Mouse (Mus musculus) kidney, postnatal 0 days (tissue): ENCODE data around the gene P2ry6. TPM values are rescaled to one million over a fixed set of nuclear protein-coding genes. Genes with fewer than 3 reads are reported as not detected.

Experiments used
- ATAC-seq: fragments of 200-750 bp; cut with Nextera tagmentation; replicated peaks from 2 replicates; pipeline ENCODE4 v1.8.0; 2017; ENCODE audit warnings: low read depth, moderate number of reproducible peaks, moderate TSS enrichment, moderate library complexity; ENCODE audit not compliant: low FRiP score
- DNase-seq: peaks from one replicate; pipeline ENCODE4 v3.0.0-alpha.2; 2016; ENCODE audit warnings: low spot score
- H3K27ac ChIP-seq: fragments of 300-500 bp; sonication (generic); 2 replicates; pipeline ENCODE4 v1.5.1; 2014; ENCODE audit warnings: mild to moderate bottlenecking
- H3K27me3 ChIP-seq: fragments of 300-500 bp; sonication (generic); 2 replicates; pipeline ENCODE4 v1.6.1; 2014; ENCODE audit warnings: low read length, mixed read lengths; ENCODE audit not compliant: insufficient read depth
- H3K36me3 ChIP-seq: fragments of 300-500 bp; sonication (generic); 2 replicates; pipeline ENCODE4 v1.6.1; 2014; ENCODE audit warnings: low read length, mixed read lengths; ENCODE audit not compliant: insufficient read depth
- H3K4me1 ChIP-seq: fragments of 300-500 bp; sonication (generic); replicated peaks from 2 replicates; pipeline ENCODE4 v1.6.1; 2014; ENCODE audit warnings: antibody characterized with exemption, low read length, mixed read lengths; ENCODE audit not compliant: insufficient read depth
- H3K4me2 ChIP-seq: fragments of 300-500 bp; sonication (generic); 2 replicates; pipeline ENCODE4 v1.6.1; 2014; ENCODE audit warnings: mild to moderate bottlenecking, low read length, moderate library complexity, mixed read lengths
- H3K4me3 ChIP-seq: fragments of 300-500 bp; sonication (generic); replicated peaks from 2 replicates; pipeline ENCODE4 v1.5.1; 2014; ENCODE audit warnings: low read depth, low read length
- H3K9ac ChIP-seq: fragments of 300-500 bp; sonication (generic); 2 replicates; pipeline ENCODE4 v1.6.1; 2014; ENCODE audit warnings: low read depth, low read length
- H3K9me3 ChIP-seq: fragments of 300-500 bp; sonication (generic); replicated peaks from 2 replicates; pipeline ENCODE4 v1.6.1; 2016; ENCODE audit warnings: low read length, inconsistent platforms, mixed read lengths
- CTCF ChIP-seq: IDR thresholded peaks from 2 replicates; pipeline ENCODE4 v1.5.1; 2016; ENCODE audit warnings: antibody characterized with exemption, low read depth, mild to moderate bottlenecking, moderate library complexity
- WGBS: fragments of 180-500 bp; shearing (Covaris S2); extraction: QIAGEN DNeasy Blood & Tissue Kit; methylation state at CpG from one replicate; pipeline ENCODE4 v1.1.7; 2014; 5-methylcytosine and 5-hydroxymethylcytosine counted together
- polyA plus RNA-seq: library from polyadenylated mRNA; unstranded; fragments of >200 nt; fragmentation: Nextera tagmentation; extraction: Ambion mirVana; gene quantifications from 2 replicates; pipeline ENCODE4 v1.2.1, GENCODE M21; 2015

The P2ry6 gene
- polyA plus RNA-seq, 1 experiment from 2014 or later: 5.0 TPM

DNA sequence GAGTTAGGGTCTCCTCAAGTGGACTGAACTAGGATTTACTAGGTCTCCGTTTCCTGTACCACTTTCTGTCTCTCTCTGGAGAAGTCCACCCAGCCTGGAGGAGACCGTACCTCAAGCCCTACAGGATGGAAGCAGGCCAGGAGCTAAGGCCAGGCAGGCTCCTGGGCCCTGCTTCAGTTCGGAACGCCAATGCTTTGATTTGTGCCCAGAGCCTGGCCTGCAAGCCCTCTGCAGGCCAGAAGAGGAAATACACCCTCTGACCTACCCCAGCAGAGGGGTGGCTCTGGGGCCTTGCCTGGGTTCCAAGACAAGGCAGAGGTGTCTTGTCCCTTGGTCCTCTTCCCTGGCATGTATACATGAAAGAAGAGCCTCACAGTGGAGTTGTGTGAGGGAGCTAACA is 9.4 kb downstream of the P2ry6 start:
- ATAC-seq (peak; percentile 60), DNase-seq (peak; percentile 72)
- peak; percentile 78 for TF ChIP-seq CTCF
- no peaks in the 10 kb centered on the region for H3K36me3 ChIP-seq
- no peaks in the 10 kb centered on the region for H3K4me1 ChIP-seq
- no peaks in the 10 kb centered on the region for H3K27me3 ChIP-seq
- no peak overlapping the region for H3K27ac ChIP-seq
- no peak overlapping the region for H3K4me2 ChIP-seq
- no peaks in the 10 kb centered on the region for H3K9me3 ChIP-seq
- H3K9ac ChIP-seq: no peak overlapping the region
- H3K4me3 ChIP-seq: no peak overlapping the region
- WGBS: 25% methylated on average over 4 of the region's 4 CpGs

- ATAC-seq (no peak), DNase-seq (no peak)
- H3K27me3 ChIP-seq: no peaks in the 10 kb centered on the region
- no peaks in the 10 kb centered on the region for H3K36me3 ChIP-seq
- H3K9ac ChIP-seq: no peak overlapping the region
- no peak overlapping the region for H3K4me3 ChIP-seq
- H3K9me3 ChIP-seq: no peaks in the 10 kb centered on the region
- no peaks in the 10 kb centered on the region for H3K4me1 ChIP-seq
- 84% methylated on average over 6 of the region's 6 CpGs for WGBS
- H3K27ac ChIP-seq: no peak overlapping the region
- H3K4me2 ChIP-seq: no peak overlapping the region
- no peak for TF ChIP-seq CTCF
Measured at GRCm38 (mm10) chr7:100964242-100964641, 10.2 kb downstream of the P2ry6 start.

GRCm38 (mm10) chr7:100963381-100963780 is 11.1 kb downstream of the P2ry6 start:
- no peak overlapping the region for H3K27ac ChIP-seq
- H3K4me1 ChIP-seq: no peaks in the 10 kb centered on the region
- H3K9ac ChIP-seq: no peak overlapping the region
- H3K4me3 ChIP-seq: no peak overlapping the region
- DNase-seq (no peak), ATAC-seq (no peak)
- H3K36me3 ChIP-seq: no peaks in the 10 kb centered on the region
- H3K4me2 ChIP-seq: no peak overlapping the region
- no peaks in the 10 kb centered on the region for H3K27me3 ChIP-seq
- TF ChIP-seq CTCF: no peak
- WGBS: 71% methylated on average over 8 of the region's 8 CpGs
- no peaks in the 10 kb centered on the region for H3K9me3 ChIP-seq

- H3K4me3 ChIP-seq: no peak overlapping the region
- no peaks in the 10 kb centered on the region for H3K4me1 ChIP-seq
- ATAC-seq: no peak
- no peak for TF ChIP-seq CTCF
- no peak overlapping the region for H3K27ac ChIP-seq
- no peak for DNase-seq
- H3K27me3 ChIP-seq: no peaks in the 10 kb centered on the region
- no peaks in the 10 kb centered on the region for H3K9me3 ChIP-seq
- H3K4me2 ChIP-seq: no peak overlapping the region
- no peaks in the 10 kb centered on the region for H3K36me3 ChIP-seq
- WGBS: 71% methylated on average over 7 of the region's 7 CpGs
- H3K9ac ChIP-seq: no peak overlapping the region
Measured at GRCm38 (mm10) chr7:100961146-100961545, 13.3 kb downstream of the P2ry6 start.

- Histone ChIP-seq H3K4me3 (no peak overlapping the region), H3K36me3 (no peaks in the 10 kb centered on the region), H3K27ac (no peak overlapping the region), H3K4me2 (no peak overlapping the region), H3K9me3 (no peaks in the 10 kb centered on the region), H3K4me1 (no peaks in the 10 kb centered on the region), H3K9ac (no peak overlapping the region), H3K27me3 (no peaks in the 10 kb centered on the region)
- WGBS: 75% methylated on average over 2 of the region's 2 CpGs
- ATAC-seq (no peak), DNase-seq (no peak)
- no peak for TF ChIP-seq CTCF
Measured at GRCm38 (mm10) chr7:100960462-100960861, 14.0 kb downstream of the P2ry6 start.

DNA sequence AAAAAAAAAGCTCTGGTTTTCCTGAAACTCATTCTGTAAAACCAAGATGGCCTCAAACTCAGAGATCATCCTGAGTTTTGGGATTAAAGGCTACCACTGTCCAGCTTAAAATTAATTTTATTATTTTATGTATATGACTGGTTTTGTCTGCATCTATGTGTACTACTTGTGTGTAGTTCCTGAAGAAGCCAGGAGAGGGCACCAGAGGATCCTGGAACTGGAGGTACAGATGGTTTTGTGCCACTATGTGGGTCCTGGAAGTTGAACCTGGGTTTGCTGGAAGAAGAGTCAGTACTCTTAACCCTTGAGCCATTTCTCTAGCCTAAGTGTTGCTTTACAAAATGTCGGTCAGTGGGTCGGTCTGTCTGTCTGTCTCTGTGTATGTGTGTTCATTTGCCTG is 16.0 kb downstream of the P2ry6 start:
- Histone ChIP-seq H3K4me1 (no peaks in the 10 kb centered on the region; the same call in 1 of the 2 replicates), H3K27ac (no peak overlapping the region), H3K4me3 (no peak overlapping the region), H3K9me3 (no peaks in the 10 kb centered on the region), H3K27me3 (no peaks in the 10 kb centered on the region), H3K4me2 (no peak overlapping the region), H3K9ac (no peak overlapping the region), H3K36me3 (no peaks in the 10 kb centered on the region)
- DNase-seq (no peak), ATAC-seq (no peak)
- whole genome bisulfite sequencing: 94% methylated on average over 2 of the region's 2 CpGs
- peak; percentile 47 for TF ChIP-seq CTCF

GRCm38 (mm10) chr7:100952686-100953085 is 21.8 kb downstream of the P2ry6 start:
- WGBS: 80% methylated on average over 7 of the region's 7 CpGs
- H3K27ac ChIP-seq: no peak overlapping the region
- TF ChIP-seq CTCF: no peak

More at GRCm38 (mm10) chr7:100952686-100953085, 21.8 kb downstream of the P2ry6 start:
- no peaks in the 10 kb centered on the region for H3K36me3 ChIP-seq
- no peaks in the 10 kb centered on the region for H3K9me3 ChIP-seq
- H3K4me2 ChIP-seq: no peak overlapping the region
- H3K4me1 ChIP-seq: peaks cover 3% of the 10 kb centered on the region; the same call in 1 of the 2 replicates
- ATAC-seq (no peak), DNase-seq (no peak)
- no peak overlapping the region for H3K9ac ChIP-seq
- no peaks in the 10 kb centered on the region for H3K27me3 ChIP-seq
- H3K4me3 ChIP-seq: no peak overlapping the region
